Mouse (Mus musculus): ENCODE measurements around the gene Tmem201.
"Not testable (repeated sequence)": the region's sequence is repeated elsewhere in the genome, so short reads cannot be mapped to it uniquely, and the experiment has no call there.

The Tmem201 gene

DNA sequence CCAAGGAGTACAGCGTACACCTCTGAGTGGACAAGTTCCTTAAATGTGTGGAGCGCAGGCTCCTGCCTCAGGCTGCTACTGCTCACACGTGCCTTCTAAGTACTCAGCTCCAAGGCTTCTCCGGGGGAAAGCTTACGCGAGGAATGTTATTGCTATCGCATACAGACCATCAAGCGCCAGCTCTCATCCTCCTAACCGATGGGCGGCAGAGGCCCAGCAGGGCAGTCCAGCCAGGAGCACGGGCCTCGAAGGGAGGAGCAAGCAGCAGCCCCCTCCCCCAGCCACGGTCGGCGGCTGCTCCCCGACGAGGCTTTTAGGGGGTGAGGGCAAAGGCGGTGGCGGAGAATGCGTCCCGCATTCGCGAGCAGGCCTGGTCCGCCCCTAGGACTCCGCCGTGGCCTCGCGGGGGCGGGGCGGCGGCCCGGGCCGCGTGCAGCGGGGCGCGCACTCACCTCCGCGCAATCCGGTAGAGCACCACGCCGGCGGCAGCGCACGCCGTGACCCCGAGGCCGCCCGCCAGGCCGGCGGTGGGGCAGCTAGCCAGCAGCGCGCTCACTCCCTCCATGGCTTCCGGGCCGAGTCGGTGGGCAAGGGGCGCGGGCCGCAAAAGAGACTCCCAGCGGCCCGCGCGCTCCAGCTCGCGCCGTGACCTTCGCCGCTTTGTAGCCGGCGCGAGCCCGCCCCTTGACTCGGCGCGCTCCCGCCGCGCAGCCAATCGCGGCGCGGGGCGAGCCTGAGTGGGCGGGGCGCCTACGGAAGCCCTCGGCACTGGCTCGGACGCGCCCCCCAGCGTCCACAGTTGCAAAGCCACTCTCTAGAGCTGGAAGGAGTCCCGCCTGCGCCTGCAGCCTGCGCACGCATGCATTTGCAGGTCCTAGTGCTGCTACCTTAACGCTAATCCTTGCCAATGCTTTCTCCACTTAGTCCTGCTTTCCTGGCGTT lies at the start of gene Tmem201:
TSS of gene Tmem201 (minus strand) at position 662 of the 942 bp plus-strand sequence.
- peak; percentile 84 to 85 for DNase-seq

DNA sequence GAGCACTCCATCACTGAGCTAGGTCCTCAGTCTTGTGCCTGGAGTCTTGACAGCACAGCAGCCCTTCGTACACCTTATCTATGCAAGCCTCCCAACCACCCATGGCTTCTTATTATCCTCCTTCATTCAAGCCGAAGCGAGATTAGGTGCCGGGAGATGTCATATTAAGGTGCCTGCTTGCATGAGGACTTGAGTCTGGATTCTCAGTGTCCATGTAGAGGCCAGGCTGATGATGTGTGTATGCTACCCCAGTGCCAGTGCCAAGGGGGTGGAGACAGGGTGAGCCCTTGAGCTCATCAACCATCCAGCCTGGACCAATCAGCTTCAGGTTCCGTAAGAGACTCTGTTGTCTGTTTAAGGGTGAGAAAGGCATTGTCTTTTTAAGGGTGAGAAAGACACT lies 47.1 kb upstream of the Tmem201 start:
- no peak for DNase-seq

DNA sequence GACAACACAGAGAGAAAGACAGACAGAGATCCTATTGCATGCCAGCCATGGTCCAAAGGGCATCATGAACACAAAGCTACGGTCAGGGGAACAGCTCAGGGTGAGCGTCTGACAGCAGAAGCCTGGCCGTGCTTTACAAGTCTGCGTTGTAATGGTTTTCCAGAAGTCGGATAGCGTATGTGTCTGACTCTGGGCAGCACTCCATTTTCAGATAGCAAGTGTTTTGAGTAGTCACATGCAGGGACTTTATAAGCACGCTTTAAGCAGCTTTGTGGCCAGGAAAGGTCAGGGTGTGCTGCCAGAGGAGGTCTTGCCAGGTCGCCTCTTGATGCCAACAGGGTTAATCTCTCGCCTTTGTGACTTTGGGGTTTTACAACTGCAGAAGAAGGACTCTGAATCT lies 46.5 kb upstream of the Tmem201 start:
- no peak for DNase-seq

DNA sequence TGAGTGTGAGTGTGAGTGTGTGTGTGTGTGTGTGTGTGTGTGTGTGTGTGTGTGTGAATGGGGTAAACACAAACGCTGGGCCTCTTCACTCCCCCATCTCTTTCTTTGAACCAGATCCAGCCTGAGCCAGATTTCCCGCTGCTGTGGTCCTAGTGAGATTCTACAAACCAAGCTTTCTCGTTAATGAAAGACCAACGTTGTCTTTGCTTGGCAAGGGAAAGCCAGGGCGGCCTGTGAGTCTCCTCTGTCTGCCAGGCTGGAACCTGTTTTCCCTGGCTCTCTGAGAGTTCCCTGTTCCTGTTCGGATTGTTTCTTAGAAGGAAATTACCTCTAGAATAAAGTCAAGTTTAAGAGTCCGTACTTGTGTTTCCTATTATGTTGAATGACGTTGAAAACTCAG lies 45.1 kb upstream of the Tmem201 start:
- DNase-seq: no peak

DNA sequence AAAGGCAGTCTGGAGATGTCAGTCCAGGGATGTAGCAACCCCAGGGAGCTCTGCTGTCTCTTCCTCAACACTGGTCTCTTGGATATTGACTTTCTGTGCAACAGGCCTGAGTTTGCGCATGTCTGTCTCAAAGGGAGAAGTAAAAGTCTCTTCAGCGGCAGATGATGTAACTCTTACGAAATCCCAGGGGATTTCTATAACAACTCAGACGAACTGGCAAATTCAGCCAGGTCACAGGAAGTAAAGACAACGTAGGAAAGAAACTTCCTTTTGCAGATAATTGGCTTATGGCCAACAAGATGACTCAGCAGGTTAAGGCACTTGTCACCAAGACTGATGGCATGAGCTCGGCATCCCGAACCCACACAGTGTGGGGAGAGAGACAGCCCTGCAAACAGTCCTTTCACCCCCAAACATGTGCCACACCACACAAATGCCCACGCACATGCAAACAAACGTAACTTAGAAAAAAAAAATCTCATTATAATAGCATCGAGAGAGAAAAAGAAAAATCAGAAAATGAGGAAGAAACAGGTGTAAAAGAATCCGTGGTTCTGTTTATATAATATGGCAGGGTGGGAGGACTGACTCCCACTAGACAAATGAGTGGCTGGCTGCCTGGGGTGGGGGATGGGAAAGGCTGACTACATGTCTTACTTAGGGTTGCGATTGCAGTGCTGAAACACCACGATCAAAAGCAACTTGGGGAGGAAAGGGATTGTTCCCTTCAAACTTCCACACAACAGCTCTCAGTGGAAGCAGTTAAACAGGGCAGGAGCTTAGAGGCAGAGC lies 42.9 kb upstream of the Tmem201 start:
- no peak for DNase-seq

DNA sequence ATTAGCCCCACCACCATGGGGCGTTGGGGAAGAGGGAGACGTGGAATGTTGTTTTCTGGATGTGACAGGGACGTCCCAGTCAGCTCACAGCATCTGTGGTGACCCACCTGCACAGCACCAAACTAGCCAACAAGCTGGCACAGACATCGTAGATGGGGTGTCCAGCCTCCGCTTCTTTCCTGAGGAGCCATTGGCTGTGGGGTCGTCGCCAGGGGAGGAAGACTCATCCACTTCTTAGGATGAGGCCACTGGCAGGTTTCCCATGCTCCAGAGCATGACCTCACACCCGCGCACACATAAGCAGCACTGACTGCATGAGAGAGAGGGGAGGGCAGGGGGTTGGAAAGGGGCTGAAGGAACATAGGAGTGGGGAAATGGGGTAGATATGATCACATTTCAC lies 42.1 kb upstream of the Tmem201 start:
- no peak for DNase-seq

DNA sequence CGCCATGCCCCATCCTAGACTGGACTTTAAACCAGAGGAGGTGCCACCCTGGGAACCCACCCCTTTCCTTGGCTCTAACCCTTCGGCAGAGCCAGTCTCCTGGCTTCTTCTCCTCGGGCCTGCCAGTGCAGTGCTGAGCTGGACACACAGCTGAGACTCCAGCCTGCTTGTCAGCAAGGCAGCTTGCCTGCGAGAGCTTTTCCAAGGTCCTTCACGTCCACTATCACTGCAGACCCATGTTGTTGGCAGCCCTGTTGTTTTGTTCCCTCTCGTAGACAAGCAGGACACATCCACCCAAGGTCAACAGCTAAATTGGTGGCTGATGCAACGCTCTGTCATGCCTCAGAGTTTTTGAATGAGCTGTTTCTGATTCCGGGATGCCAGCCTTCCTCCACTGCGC lies 39.3 kb upstream of the Tmem201 start:
- no peak for DNase-seq

DNA sequence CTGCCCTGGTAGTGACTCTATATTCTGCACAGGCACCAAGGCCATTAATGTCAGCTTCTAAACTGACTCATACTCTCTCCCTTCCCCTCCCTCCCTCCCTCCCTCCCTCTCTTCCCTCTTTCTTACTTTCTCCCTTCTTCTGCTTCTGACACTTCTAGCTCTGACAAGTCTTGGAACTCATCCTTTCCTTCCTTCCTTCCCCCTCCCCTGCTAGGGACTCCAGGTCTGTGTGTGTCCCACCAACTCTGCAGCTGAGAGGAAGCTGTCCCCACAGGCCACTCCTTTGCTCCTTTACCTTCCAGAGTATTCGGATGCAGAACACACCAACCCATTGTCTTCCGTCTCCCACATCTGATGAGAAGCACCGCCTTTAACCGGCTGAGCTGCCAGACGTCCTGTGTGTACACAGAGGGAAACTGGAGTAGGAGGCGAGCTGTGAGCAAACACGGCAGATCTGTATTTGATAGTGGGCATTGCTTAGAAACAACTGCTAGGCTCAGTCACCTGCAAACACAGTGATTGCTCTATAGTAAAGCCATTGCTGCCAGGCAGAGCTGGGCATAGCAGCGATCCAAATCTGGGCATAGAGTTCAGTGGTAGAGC lies 38.0 kb upstream of the Tmem201 start:
- no peak for DNase-seq

DNA sequence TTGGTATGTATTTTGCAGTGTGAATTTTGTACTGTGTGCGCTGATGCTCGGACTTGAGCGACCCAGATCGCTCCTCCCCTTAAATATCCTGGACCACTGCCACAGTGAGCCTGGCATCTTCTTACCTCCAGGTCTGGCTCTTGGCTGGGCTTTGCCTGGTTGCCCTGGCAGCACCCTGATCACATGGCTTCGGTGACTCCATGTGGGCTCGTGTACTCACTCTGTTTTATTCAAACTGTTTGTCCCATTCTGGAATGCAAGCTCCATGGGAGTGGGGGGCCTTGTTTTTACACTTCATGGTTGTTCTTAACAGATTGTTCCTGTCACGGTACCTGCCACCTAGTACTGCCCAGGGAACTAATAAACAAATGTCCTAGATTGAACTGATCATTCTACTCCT lies 37.5 kb upstream of the Tmem201 start:
- no peak for DNase-seq

DNA sequence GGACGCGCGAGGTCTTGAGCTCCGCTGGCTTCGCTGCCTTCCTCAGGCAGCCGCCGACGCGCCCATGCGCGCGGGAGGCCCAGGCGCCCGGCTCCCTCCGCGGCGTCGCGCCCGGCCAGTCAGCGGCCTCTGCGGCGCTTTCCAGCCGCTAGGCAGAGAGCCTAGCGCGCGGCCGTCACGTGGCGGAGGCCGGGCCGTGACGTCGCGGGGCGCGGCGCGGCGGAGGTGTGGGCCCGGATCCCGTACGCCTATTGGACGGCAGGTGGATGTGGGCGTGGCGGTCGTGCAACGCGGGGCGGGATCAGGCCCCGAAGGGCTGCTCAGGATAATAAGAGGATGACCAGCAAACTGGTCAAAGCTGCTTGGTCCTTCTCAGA lies 36.2 kb upstream of the Tmem201 start, which contains the start of gene Slc25a33:
TSS of gene Slc25a33 (minus strand) at position 184 of the 377 bp plus-strand sequence.
- peak; percentile 82 for DNase-seq

DNA sequence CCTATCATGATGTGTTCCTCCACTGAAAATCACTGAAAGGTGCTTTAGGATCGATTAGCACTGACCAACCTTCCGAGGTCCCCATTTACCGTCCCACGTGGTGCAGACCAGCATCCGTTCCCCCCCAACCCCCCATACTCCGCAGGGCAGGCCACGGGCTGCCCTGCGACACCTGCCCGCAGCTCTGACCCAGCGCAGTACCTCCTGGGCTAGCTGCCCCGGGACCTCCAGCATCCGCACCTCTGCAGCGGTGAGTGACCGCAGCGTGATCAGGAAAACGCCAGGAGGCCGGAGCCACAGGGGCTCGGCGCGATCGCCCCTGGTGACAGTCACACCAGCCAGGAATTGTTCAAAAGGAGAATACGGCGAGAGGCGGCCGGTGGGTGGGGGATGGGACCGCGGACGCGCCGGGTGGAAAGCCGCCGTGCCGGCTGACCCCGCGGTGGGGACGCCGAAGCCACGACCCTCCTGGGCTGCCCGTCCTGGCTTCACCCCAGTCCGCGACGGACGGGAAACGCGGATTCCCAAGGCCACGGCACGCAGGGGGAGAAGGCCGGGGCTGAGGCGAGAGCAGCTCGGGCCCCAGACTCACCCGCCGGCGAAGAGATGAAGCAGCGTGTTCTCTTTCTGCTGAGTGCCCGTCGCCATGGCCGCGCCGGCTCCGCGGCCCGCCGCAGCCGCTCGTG lies 35.7 kb upstream of the Tmem201 start:
- DNase-seq: no peak

DNA sequence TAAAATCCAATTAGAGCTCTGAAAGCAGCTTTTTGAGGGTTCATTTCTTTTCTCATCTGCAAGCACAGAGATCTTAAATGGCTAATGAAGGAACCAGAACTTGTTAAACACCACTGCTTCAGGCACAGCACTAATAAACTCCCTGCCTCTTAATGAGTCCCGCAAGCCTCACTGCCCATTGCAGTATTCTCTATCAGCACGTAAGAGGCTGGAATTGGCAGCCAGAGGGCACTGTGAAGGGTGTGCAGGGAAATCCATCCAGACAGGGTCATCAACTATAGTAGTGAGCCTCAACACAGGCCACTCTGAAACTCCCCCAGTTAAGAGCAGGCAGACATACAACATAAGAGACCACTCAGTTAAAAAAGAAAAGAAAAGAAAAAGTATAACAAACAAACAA lies 34.5 kb upstream of the Tmem201 start:
- no peak for DNase-seq

DNA sequence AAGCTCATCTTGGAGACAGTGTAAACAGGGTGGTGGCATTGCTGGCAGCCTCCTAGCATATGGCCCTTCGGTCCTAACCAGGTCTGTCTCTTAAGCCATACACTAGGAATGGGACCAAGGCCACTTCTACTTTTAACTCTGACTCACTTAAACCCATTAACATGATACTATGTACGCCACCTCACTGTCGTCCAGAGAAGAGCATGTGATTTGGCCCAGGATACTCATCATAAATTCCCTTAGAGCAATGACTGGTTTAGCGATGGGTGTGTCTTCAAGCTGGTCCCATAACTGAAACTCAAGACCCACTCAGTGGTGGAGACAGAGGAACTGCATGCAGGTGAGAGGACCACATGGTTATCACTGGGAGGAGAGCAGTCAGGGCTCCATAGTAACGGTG lies 27.4 kb upstream of the Tmem201 start:
- DNase-seq: no peak

DNA sequence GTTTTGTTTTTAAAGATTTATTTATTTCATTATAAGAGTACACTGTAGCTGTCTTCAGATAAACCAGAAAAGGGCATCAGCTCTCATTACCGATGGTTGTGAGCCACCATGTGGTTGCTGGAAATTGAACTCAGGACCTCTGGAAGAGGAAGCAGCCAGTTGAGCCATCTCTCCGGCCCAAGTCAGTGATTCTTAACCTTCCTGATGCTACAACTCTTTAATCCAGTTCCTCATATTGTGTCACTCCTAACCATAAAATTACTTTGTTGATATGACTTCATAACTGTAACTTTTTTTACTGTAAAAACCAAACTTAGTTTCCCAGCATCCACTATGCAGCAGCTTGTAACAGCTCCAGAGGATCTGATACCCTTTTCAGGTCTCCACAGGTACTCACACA lies 25.5 kb upstream of the Tmem201 start:
- DNase-seq: no peak

DNA sequence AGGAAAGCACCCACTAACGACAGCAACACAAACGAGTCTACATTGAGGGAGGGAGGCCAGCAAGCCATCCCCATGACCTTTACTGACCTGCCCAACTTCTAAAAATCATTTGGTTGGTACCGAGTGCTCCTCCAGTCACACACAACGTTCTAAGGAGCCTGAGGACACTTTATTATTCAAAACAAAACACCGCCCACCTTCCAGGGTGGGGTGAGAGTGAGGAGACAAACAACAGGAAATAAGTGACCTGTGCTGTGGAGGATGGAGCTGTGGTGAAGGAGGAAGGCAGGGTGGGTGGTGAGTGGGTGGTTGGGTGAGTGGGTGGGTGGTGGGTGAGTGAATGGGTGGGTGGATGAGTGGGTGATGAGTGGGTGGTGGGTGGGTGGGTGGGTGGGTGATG lies 21.7 kb upstream of the Tmem201 start:
- DNase-seq: no peak

DNA sequence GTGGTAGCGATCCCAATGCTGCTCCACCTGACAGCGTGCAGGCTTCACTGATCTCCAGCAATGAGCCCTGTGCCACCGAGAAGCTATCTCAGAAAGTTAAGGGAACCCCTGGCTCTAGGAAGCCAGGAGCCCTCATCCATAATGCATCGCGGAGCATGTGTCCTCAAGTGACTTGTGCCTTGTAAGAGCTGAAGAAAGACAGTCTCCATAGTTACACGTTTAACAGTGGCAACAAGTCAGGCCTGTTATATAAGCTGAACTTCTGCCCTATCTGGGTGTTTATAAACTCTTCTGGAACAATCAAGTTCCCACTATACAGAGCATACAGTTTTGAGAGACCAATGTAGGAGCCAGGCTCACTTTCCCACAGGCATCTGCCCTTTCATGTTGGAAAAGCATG lies 20.6 kb upstream of the Tmem201 start:
- no peak for DNase-seq

DNA sequence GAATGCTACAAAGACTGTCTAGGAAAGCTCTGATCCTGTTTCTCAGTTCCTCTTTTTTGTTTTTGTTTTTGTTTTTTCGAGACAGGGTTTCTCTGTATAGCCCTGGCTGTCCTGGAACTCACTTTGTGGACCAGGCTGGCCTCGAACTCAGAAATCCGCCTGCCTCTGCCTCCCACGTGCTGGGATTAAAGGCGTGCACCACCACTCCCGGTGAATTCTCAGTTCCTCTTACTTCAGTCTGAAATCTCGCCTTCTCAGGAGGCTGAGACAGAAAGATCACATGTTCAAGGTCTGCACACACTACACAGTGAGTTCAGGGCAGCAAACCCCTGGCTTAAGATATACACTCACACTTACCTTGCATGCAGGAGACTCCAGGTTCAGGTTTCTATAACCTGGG lies 18.7 kb upstream of the Tmem201 start:
- DNase-seq: not testable (repeated sequence)

DNA sequence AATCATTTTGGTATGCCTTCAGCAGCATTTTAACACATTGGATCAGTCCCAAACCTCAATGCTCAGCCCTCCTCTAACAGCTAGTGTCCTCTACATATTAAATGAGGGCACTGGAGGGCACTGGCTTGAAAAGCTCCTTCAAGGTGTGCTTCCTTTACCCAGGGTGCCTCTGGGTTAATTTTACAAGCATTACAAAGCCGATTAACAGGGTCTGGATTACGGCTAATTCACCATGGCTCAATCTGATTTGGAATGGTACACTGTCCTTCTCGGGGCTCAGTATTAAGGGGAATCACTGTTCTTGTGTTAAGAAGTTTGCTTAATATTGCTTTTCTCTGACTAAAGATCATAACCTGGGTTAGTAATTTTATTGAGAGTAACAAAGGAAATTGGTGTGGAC lies 15.0 kb upstream of the Tmem201 start:
- no peak for DNase-seq

DNA sequence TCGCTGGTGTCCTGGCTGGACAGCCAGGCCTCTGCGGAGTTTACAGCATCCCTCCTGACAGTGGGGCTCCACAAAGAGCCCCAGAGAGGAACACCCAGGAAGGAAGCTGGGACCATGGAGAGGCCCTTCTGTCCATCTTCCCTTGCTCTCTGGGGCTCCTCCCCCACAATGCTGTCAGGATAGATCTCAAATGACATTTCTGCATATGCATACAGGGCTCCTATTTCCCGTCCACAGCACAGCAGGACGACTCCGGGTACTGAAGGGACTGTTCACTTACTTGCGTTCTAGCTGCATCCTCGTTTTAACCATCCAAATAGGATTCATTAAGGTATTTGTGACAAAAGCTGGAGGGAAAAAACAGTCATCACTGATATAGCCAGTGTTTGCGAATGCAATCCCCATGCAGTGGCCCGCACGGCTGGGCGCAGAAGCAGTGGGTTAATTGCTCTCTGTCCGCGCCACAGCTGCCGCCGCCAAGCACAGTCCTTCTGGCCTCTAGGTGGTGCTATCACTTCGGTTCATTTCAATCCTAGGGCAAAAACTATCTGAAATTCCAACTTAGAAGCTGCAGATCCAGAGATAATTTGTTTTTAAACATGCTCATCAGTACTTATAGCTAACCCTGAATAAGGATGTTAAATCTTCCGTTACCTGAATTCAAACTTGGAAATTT lies 14.4 kb upstream of the Tmem201 start:
- no peak for DNase-seq

DNA sequence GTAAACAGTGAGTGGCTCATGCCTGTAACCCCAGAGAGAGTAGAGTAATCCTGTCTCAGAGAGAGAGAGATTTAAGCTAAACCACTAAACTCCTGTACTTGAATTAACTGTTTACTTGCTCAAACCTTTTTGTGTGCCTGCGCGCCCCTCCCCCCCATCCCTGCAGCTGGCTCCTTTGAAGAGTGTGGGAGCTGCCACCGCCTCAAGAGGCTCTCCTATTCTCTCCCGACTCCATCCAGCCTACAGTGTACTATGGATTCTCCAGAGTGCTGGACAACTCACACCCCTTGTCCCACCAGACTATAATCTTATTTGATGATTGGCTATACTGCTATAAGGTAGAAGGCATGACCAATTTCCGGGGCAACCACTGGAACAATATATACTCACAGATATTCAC lies 12.8 kb upstream of the Tmem201 start:
- no peak for DNase-seq

DNA sequence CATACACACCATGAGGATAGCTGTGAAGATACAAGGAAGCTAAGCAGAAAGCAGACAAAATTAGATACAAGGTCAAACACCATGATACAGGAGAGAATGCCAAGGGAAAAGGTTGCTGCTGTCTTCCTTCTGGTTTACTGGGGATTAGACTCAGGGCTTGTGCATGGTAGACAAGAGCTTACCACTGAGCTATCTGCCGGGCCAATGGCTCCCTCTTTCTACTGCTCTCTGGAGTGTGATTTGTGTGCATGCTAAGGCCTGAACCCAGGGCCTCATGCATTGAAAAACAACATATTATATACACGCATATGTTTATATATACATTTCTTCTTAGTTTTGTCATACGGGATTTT lies 11.8 kb upstream of the Tmem201 start:
- DNase-seq: not testable (repeated sequence)

DNA sequence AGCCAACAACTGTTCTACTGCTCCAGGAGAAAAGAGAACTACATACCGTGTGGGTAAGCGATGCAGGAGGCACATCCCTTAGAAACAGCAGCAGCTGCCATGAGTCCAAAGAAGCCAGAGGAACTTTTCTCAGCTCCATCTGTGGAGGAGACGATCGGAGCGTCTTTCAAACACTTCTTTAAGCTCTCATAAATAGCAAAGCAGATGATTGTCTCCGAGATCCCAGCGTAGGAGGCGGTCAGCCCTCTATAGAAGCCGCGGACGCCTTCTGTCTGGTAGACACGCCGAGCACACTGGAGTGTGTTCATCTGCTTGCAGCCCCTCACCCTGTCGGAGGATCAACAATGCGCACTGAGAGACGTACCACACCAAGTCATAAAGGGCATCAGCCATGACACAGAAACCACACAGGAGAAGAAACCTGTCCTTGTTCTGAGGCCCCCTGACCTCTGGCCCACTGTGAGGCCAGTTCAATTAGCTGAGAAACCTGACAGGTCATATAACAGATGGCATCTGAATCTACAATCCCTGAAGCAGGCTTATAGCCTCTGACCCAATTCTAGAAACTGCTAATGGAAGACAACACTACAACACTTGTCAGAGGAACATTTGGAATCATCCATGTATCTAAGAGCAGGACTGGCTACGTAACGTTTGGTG lies 11.3 kb upstream of the Tmem201 start:
- no peak for DNase-seq

All from thymus, adult 18-20 months (tissue).